Mouse (Mus musculus) liver, adult 2 months (tissue): Measurements from ENCODE around the gene Card10. TPM values are rescaled to one million over a fixed set of nuclear protein-coding genes. Genes with fewer than 3 reads are reported as not detected.

ENCODE experiments used
- DNase-seq: peaks from one replicate; pipeline ENCODE4 v3.0.0-alpha.2; 2011; ENCODE audit warnings: low read depth, low spot score; ENCODE audit errors: extremely low read depth
- H3K27ac ChIP-seq: fragments of 200-500 bp; replicated peaks from 2 replicates; pipeline ENCODE4 v1.5.1; 2012; ENCODE audit warnings: low read depth, mild to moderate bottlenecking, control low read depth, inconsistent platforms, low read length; ENCODE audit not compliant: insufficient read depth
- H3K27me3 ChIP-seq: fragments of 200-500 bp; 2 replicates; pipeline ENCODE4 v1.6.1; 2012; ENCODE audit warnings: mild to moderate bottlenecking, moderate library complexity, low read length, inconsistent platforms; ENCODE audit not compliant: control insufficient read depth, insufficient read depth
- H3K36me3 ChIP-seq: fragments of 200-500 bp; 2 replicates; pipeline ENCODE4 v1.6.1; 2012; ENCODE audit warnings: low read length, inconsistent platforms; ENCODE audit not compliant: control insufficient read depth, insufficient read depth
- H3K4me1 ChIP-seq: fragments of 200-500 bp; 2 replicates; pipeline ENCODE4 v1.6.1; 2011; ENCODE audit warnings: low read length; ENCODE audit not compliant: control insufficient read depth, insufficient read depth
- H3K4me3 ChIP-seq: fragments of 200-500 bp; 2 replicates; pipeline ENCODE4 v1.5.1; 2011; ENCODE audit warnings: low read depth, mild to moderate bottlenecking, control low read depth, low read length, moderate library complexity; ENCODE audit not compliant: insufficient read depth
- H3K79me2 ChIP-seq: fragments of 200-500 bp; 2 replicates; pipeline ENCODE4 v1.6.1; 2012; ENCODE audit warnings: inconsistent platforms, mild to moderate bottlenecking, low read length, moderate library complexity; ENCODE audit not compliant: control insufficient read depth, insufficient read depth
- H3K9ac ChIP-seq: fragments of 200-500 bp; 2 replicates; pipeline ENCODE4 v1.6.1; 2012; ENCODE audit warnings: low read depth, mild to moderate bottlenecking, control low read depth, inconsistent platforms, low read length
- CTCF ChIP-seq: fragments of 200-500 bp; IDR thresholded peaks from 2 replicates; pipeline ENCODE4 v1.5.1; 2011; ENCODE audit warnings: low read depth, low read length, control low read depth
- POLR2A ChIP-seq: fragments of 200-500 bp; IDR thresholded peaks from 2 replicates; pipeline ENCODE4 v1.6.1; 2011; ENCODE audit warnings: low read length, control low read depth; ENCODE audit not compliant: insufficient read depth; ENCODE audit errors: extremely low read depth
- WGBS: fragments of 180-500 bp; shearing (Covaris S2); methylation state at CpG from one replicate; pipeline ENCODE4 v1.1.7; 2018; 5-methylcytosine and 5-hydroxymethylcytosine counted together
- polyA plus RNA-seq: library from polyadenylated mRNA; depleted of rRNA; stranded (reverse); fragments of >200 nt; gene quantifications from 2 replicates; pipeline ENCODE4 v1.2.3, GENCODE M21; 2012
- total RNA-seq: library from RNA; depleted of rRNA; stranded (reverse); fragments of >200 nt; gene quantifications from 2 replicates; pipeline ENCODE4 v1.2.3, GENCODE M21; 2014

Gene Card10
- total and polyA plus RNA-seq, 2 experiments, result 2.7 to 18.7 TPM

DNA sequence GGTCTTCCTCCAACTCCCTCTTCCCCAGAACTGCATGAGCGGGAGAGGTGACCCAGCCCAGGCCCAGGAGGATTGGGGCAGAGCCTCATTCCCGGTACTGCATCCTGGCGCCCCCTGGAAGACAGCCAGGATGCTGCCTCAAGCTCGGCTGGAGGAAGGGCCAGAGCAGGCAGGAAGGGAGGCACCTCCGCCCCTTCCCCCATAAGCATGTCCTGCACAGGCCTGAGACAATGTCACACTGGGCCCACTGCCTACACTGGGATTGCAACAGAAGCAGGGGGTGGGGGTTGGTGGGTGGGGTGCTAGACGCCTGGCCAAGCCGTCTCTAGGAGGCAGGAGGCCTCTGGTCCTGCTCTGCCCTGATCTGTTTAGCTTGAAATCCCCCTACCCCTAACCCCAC lies 16.9 kb downstream of the Card10 start:
- no peak for DNase-seq
- H3K27me3 ChIP-seq, result no peaks in the 10 kb centered on the region
- 37% methylated on average over 7 of the region's 7 CpGs for WGBS

DNA sequence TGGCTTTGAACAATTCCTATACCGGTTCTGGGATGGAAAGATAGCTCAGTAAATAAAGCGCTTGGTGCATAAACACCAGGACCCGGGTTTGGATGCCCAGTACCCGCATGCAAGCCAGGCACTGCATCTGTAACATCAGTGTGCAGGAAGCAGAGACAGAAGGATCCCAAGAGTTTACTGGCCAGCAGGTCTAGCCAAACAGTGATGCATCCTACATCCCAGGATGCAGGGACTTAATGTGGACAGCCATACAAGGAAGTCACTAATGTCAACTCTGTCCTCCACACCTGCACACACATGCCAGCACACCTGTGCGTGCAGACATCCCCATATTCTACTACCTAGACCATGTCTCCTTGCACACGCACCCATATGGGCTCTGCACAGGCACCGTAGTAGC lies 17.6 kb downstream of the Card10 start:
- H3K27me3 ChIP-seq, result no peaks in the 10 kb centered on the region
- H3K79me2 ChIP-seq, result no peaks in the 10 kb centered on the region
- H3K9ac ChIP-seq, result no peak overlapping the region
- no peak for DNase-seq
- no peak overlapping the region for H3K27ac ChIP-seq
- H3K36me3 ChIP-seq, result no peaks in the 10 kb centered on the region
- no peak for TF ChIP-seq POLR2A
- TF ChIP-seq CTCF, result no peak
- H3K4me3 ChIP-seq, result no peak overlapping the region
- 91% methylated on average over 7 of the region's 7 CpGs for WGBS
- H3K4me1 ChIP-seq, result peaks cover 4% of the 10 kb centered on the region; the same call in 1 of the 2 replicates

More for the DNA sequence above, 16.9 kb downstream of the Card10 start:
- TF ChIP-seq POLR2A (no peak), CTCF (0 out of 2 replicates have a peak, but pooled peaks have one; percentile 3)
- H3K4me3 ChIP-seq, result no peak overlapping the region
- peaks cover 9% of the 10 kb centered on the region for H3K4me1 ChIP-seq
- H3K27ac ChIP-seq, result peak overlapping the region; percentile 34; the same call in 1 of the 2 replicates
- no peaks in the 10 kb centered on the region for H3K36me3 ChIP-seq
- H3K79me2 ChIP-seq, result no peaks in the 10 kb centered on the region
- no peak overlapping the region for H3K9ac ChIP-seq

DNA sequence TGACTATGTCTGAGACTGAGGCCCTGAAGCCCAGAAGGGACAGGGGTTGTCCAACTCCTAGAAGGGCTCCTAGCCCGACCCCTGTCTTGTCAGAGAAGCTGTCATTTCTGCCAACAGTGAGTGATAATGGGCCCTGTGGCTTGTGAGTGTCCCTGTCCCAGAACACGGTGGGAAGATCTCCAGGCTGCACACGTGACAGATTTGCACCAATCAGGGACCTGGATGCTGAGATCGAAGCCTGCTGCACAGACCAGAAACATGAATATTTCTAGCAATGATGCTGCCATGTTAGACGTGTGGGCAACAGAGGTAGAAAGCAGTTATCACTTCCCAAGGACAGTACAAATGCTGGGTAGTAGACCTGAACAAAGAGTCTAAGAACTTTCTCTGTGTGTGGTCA lies 18.3 kb downstream of the Card10 start:
- Histone ChIP-seq H3K79me2 (no peaks in the 10 kb centered on the region), H3K27ac (no peak overlapping the region), H3K9ac (no peak overlapping the region), H3K4me1 (peaks cover 4% of the 10 kb centered on the region; the same call in 1 of the 2 replicates), H3K4me3 (no peak overlapping the region), H3K36me3 (no peaks in the 10 kb centered on the region), H3K27me3 (no peaks in the 10 kb centered on the region)
- DNase-seq, result no peak
- TF ChIP-seq CTCF (no peak), POLR2A (no peak)
- WGBS, result 81% methylated on average over 5 of the region's 5 CpGs

DNA sequence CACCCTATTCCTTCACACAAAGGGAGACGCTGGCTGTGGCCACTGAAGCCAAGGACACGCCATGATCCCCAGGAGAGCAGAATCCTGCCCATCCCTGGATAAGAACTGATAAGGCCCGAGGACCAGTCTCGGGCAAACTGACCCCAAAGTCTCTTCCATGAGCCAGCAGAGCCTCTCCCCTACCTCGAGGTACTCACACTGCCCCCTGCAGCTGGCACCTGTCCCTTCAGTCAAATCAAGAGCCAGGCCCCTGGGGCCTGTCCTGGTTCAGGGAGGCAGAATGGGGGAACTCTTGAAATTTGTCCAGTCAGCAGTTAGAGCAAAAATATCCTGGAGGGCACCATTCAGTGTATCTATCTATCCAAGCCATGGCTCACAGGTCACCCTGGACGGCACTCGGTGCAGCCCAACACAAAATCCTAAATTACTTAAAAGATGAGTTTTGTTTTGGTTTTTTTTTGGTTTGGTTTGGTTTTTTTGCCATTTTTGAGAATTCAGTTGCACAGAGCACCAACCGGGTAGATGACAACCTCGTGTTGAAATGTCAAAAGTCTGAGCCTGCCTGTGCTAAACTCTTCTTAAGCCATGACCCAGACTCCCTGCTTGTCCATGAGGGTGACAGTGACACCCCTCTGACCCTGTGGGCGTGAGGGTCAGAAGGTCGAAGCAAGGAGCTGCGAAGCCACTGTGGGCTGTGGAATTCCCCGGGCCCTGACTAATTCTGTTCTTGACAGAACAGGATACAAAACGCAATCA lies 20.3 kb downstream of the Card10 start:
- TF ChIP-seq CTCF (no peak), POLR2A (no peak)
- Histone ChIP-seq H3K4me3 (no peak overlapping the region), H3K9ac (no peak overlapping the region), H3K27me3 (no peaks in the 10 kb centered on the region), H3K36me3 (no peaks in the 10 kb centered on the region), H3K79me2 (no peaks in the 10 kb centered on the region), H3K27ac (no peak overlapping the region), H3K4me1 (peaks cover 8% of the 10 kb centered on the region)
- 78% methylated on average over 14 of the region's 14 CpGs for WGBS
- no peak for DNase-seq

DNA sequence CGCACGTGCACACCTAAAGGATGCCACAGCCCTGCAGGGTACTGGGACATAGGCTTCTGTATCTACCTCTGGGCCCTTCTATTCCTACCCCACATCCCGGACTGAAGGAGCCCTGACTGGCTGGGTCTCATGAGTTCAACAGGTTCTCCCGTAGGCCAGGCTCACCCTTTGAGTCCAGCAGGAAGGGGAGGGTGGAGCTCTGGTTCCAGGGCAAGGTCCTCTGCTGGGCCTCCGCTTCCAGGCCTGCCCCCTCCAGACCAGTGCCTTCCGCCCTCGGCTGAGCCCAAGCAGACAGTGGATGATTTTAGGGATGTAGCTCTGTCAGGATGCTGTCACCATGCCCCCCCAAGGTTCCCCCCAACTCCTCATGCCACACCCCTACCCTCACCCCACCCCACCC lies 21.9 kb downstream of the Card10 start:
- 63% methylated on average over 7 of the region's 7 CpGs for WGBS
- TF ChIP-seq CTCF, result no peak
- no peak for TF ChIP-seq POLR2A

DNA sequence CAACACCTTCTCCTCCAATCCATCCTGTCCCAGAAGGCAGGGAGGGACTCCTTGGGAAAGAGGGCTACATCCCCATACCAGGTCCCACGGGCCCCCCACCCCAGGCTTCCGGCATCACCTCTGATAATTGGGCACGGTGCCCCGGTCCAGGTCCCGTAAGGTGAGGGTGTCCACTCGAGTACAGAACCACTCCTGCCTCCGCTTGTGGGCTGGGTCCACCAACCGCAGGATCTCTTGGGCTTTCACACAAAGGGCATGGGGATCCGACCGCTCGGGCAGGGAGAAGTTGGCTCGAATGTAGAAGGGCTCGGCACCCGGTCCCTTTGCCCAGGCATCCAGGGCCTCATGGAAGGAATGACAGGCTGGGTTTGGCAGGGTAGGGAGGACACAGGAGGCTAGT lies 22.5 kb downstream of the Card10 start:
- no peaks in the 10 kb centered on the region for H3K27me3 ChIP-seq
- DNase-seq, result no peak
- WGBS, result 95% methylated on average over 14 of the region's 14 CpGs
- H3K9ac ChIP-seq, result no peak overlapping the region
- H3K4me1 ChIP-seq, result peaks cover 5% of the 10 kb centered on the region
- H3K36me3 ChIP-seq, result no peaks in the 10 kb centered on the region
- TF ChIP-seq POLR2A (no peak), CTCF (no peak)
- H3K4me3 ChIP-seq, result no peak overlapping the region
- H3K27ac ChIP-seq, result no peak overlapping the region
- no peaks in the 10 kb centered on the region for H3K79me2 ChIP-seq

More for the DNA sequence above, 21.9 kb downstream of the Card10 start:
- no peaks in the 10 kb centered on the region for H3K36me3 ChIP-seq
- H3K9ac ChIP-seq, result no peak overlapping the region
- H3K27ac ChIP-seq, result no peak overlapping the region
- no peaks in the 10 kb centered on the region for H3K79me2 ChIP-seq
- no peaks in the 10 kb centered on the region for H3K27me3 ChIP-seq
- peaks cover 5% of the 10 kb centered on the region for H3K4me1 ChIP-seq
- no peak overlapping the region for H3K4me3 ChIP-seq
- no peak for DNase-seq
